ENCODE assay signal across 9 mouse cellular contexts in the genomic region with DNA sequence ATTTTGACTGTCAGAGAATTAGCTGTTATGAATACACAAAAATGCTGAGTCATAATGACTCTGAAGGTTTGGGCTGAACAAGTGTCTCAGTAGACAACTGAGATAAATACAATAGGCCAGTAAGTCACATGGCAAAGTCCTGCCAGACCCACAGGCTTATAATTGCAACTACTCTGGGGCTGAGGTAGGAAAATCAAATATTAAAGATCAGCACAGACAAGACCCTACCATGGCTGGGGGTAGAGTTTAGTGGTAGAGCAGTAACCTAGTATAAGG. TPM values are rescaled to one million over a fixed set of nuclear protein-coding genes. Genes with fewer than 3 reads are reported as not detected.
DNase-seq lines count a peak whose midpoint lies in the region; TF ChIP-seq lines count a peak whose summit lies in the region.
"Had no signal": no experiment of that assay in that cellular context is flagged by ENCODE, and none has a peak within 500 bp of the region (broad histone marks: within the 10 kb centered on the region; RNA-seq: fewer than 3 reads in every experiment).

No protein-coding gene starts in this region.

- TF ChIP-seq CTCF in gastrocnemius, adult 2 months (IDR thresholded peaks at IDR 0.05) = no peak
- no peak for TF ChIP-seq CTCF in liver, adult 2 months (IDR thresholded peaks at IDR 0.05; ENCODE audit: low read depth, low read length)

- intact Hi-C loops in gastrocnemius, adult 2 months (cut with DNase I) = loop anchor here (10.0 kb wide), 2 partner anchors 141 to 149 kb away; no protein-coding TSS in a partner anchor
- intact Hi-C loops in gastrocnemius, postnatal 14 days (cut with DNase I; ENCODE audit: low total_unique reads) = no loop called here
- intact Hi-C loops in left cerebral cortex, postnatal 14 days (cut with DNase I) = no loop called here

- peak overlapping the region; percentile 44; the same call in 1 of the 2 replicates for H3K27ac ChIP-seq in gastrocnemius, adult 2 months
- peak overlapping the region; percentile 43; the same call in 1 of the 2 replicates for H3K27ac ChIP-seq in liver, adult 2 months (replicated peaks; ENCODE audit: insufficient read depth, low read depth, low read length)
- H3K27ac ChIP-seq: hindbrain, embryonic 13.5 days had no signal

- peaks cover 26% of the 10 kb centered on the region for H3K4me1 ChIP-seq in liver, adult 2 months (ENCODE audit: control insufficient read depth, insufficient read depth, low read length)

- H3K9ac ChIP-seq in liver, adult 2 months (ENCODE audit: low read depth, low read length) = no peak overlapping the region
- H3K9ac ChIP-seq: hindbrain, embryonic 13.5 days had no signal

- H3K4me3 ChIP-seq in gastrocnemius, adult 2 months = no peak overlapping the region
- H3K4me3 ChIP-seq in liver, adult 2 months (ENCODE audit: insufficient read depth, low read depth, low read length) = no peak overlapping the region
- H3K4me3 ChIP-seq: hindbrain, embryonic 13.5 days had no signal

- peaks cover 2% of the 10 kb centered on the region for H3K36me3 ChIP-seq in liver, adult 2 months (ENCODE audit: control insufficient read depth, insufficient read depth, low read length)

- H3K79me2 ChIP-seq in liver, adult 2 months (ENCODE audit: control insufficient read depth, insufficient read depth, low read length) = peaks cover 8% of the 10 kb centered on the region; the same call in 1 of the 2 replicates

- no peak for DNase-seq in gastrocnemius, adult 2 months
- no peak for DNase-seq in gastrocnemius, postnatal 14 days
- DNase-seq in 416B (ENCODE audit: low read depth) = peak; percentile 86
- peak; percentile 6 for DNase-seq in brain, adult 2 months (ENCODE audit: low read depth, low spot score)
- DNase-seq in liver, adult 2 months (ENCODE audit: extremely low read depth, low read depth, low spot score) = peak; percentile 77
- no peak for DNase-seq in left cerebral cortex, postnatal 14 days (ENCODE audit: low spot score in 2 of 2)
- no peak for DNase-seq in cerebellum, postnatal 14 days
- DNase-seq in urinary bladder, postnatal 10 days (ENCODE audit: low spot score) = no peak

- H3K27me3 ChIP-seq in liver, adult 2 months (ENCODE audit: control insufficient read depth, insufficient read depth, low read length) = no peaks in the 10 kb centered on the region
- H3K27me3 ChIP-seq: hindbrain, embryonic 13.5 days had no signal

- TF ChIP-seq POLR2A in liver, adult 2 months (IDR thresholded peaks at IDR 0.05; ENCODE audit: extremely low read depth, insufficient read depth, low read length) = no peak

RNA-seq across cellular contexts. Expression of a gene that starts 5.4 kb away (rescaled TPM):
- 10 to 100 TPM; 16.6 to 18.9 TPM for total RNA-seq in gastrocnemius, adult 2 months (2021)
- 10 to 100 TPM; 17.6 to 19.2 TPM for total RNA-seq in gastrocnemius, postnatal 14 days (2021)
- 33.7 and 36.2 TPM in 2 replicates for total RNA-seq in liver, adult 2 months (2014; rRNA removed)
- polyA plus RNA-seq in liver, adult 2 months (2012; rRNA removed) = 7.6 and 11.9 TPM in 2 replicates
- 10 to 100 TPM; 60.1 to 66.9 TPM for total RNA-seq in left cerebral cortex, postnatal 14 days (2021)

RNA-seq across cellular contexts. Expression of a gene that starts 29.0 kb away (rescaled TPM):
- 10 to 100 TPM; 14.0 TPM for total RNA-seq in gastrocnemius, adult 2 months (2021)
- 10 to 100 TPM; 10.9 to 13.4 TPM for total RNA-seq in gastrocnemius, postnatal 14 days (2021)
- total RNA-seq in liver, adult 2 months (2014; rRNA removed) = 13.5 and 14.5 TPM in 2 replicates
- polyA plus RNA-seq in liver, adult 2 months (2012; rRNA removed) = 1.8 and 3.0 TPM in 2 replicates
- 10 to 100 TPM; 38.7 to 43.4 TPM for total RNA-seq in left cerebral cortex, postnatal 14 days (2021)

RNA-seq across cellular contexts. Expression of a gene that starts 29.3 kb away (rescaled TPM):
- total RNA-seq in gastrocnemius, adult 2 months (2021) = 10 to 100 TPM; 15.1 to 19.4 TPM
- 10 to 100 TPM; 12.8 to 16.8 TPM for total RNA-seq in gastrocnemius, postnatal 14 days (2021)
- 11.0 and 12.2 TPM in 2 replicates for total RNA-seq in liver, adult 2 months (2014; rRNA removed)
- polyA plus RNA-seq in liver, adult 2 months (2012; rRNA removed) = 3.3 and 4.4 TPM in 2 replicates
- 10 to 100 TPM; 48.3 to 54.1 TPM for total RNA-seq in left cerebral cortex, postnatal 14 days (2021)

Comparison
In these comparisons a context has a peak if more than half of its experiments do, and no peak if none do; other contexts are left out.
1. DNase-seq: peak in 416B (single experiment), brain, adult 2 months (single experiment) and liver, adult 2 months (single experiment); none in gastrocnemius, adult 2 months (single experiment), gastrocnemius, postnatal 14 days (single experiment), left cerebral cortex, postnatal 14 days (0 of 2), cerebellum, postnatal 14 days (0 of 2) and urinary bladder, postnatal 10 days (single experiment).